Mouse (Mus musculus): ENCODE results near the gene Lbr. TPM values are rescaled to one million over a fixed set of nuclear protein-coding genes. Genes with fewer than 3 reads are reported as not detected.

The Lbr gene
- polyA plus RNA-seq, 1 experiment from 2014 or later, result 211 TPM

DNA sequence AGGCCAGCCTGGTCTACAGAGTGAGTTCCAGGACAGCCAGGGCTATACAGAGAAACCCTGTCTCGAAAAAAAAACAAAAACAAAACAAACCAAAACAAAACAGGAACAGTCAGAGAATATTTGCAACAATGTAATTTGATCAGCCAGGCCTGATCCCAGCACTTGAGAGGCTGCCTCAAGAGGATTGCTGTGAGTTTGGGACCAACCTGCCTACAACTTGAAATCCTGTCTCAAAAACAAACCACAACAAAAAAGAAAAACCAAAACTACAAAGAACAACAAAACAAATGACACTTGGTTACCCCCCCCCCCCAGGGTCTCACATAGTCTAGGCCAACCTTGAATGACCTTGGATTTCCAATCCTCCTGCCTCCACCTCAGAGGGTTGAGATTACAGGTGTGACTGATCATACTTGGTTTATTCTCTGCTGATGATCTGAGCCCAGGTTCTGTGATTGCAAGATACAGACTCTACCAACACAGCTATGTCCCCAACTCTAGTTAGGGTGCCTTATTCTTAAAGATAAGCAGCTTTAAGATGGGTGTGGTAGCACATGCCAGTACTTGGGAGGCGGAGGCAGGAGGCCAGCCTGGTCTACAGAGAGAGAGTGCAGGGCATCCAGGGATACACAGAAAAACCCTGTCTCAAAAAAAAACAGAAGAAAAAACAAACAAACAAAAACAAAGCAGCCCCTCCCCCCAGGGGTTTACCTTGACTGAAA lies 18.5 kb upstream of the Lbr start:
- no peak overlapping the region for H3K4me3 ChIP-seq (ENCODE audit: low read depth, low read length)
- no peak overlapping the region for H3K27ac ChIP-seq (ENCODE audit: low read depth, low read length)
- H3K4me1 ChIP-seq (replicated peaks; ENCODE audit: control insufficient read depth, insufficient read depth, low read length), result no peaks in the 10 kb centered on the region
- H3K27me3 ChIP-seq (ENCODE audit: control insufficient read depth, insufficient read depth, low read length), result no peaks in the 10 kb centered on the region
- no peaks in the 10 kb centered on the region for H3K9me3 ChIP-seq (ENCODE audit: control insufficient read depth, low read length)
- H3K36me3 ChIP-seq (ENCODE audit: control insufficient read depth, insufficient read depth, low read length), result no peaks in the 10 kb centered on the region
- WGBS, result 81% methylated on average over 2 of the region's 2 CpGs
- H3K9ac ChIP-seq (ENCODE audit: low read length), result no peak overlapping the region
- ATAC-seq (replicated peaks; ENCODE audit: low FRiP score) (no peak), DNase-seq (ENCODE audit: low spot score) (peak; percentile 9)
- no peak overlapping the region for H3K4me2 ChIP-seq (ENCODE audit: low read depth, low read length, severe bottlenecking)

DNA sequence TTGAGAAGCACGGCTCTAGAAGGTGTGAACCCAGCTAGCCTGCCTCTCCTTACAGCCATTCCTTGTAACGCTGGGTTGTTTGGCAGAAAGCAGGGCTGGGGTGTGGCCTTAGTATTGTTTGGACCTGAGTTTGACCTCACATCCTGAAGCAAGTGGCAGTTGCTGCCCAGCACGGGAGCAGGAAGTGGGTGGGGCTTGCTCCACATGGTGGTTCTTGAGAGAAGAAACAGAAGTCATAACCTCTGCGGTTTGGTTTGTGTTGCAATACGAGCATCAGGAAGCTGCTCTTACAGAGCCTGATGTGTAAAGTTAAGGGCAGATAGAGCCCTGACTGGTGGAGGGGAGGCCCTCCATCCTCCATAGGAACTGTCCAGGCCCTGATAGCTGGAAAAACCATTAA lies 17.8 kb upstream of the Lbr start:
- 53% methylated on average over 5 of the region's 5 CpGs for WGBS
- Histone ChIP-seq H3K27ac (ENCODE audit: low read depth, low read length) (no peak overlapping the region), H3K9ac (ENCODE audit: low read length) (no peak overlapping the region), H3K4me3 (ENCODE audit: low read depth, low read length) (no peak overlapping the region), H3K36me3 (ENCODE audit: control insufficient read depth, insufficient read depth, low read length) (no peaks in the 10 kb centered on the region), H3K9me3 (ENCODE audit: control insufficient read depth, low read length) (no peaks in the 10 kb centered on the region), H3K4me2 (ENCODE audit: low read depth, low read length, severe bottlenecking) (no peak overlapping the region), H3K4me1 (replicated peaks; ENCODE audit: control insufficient read depth, insufficient read depth, low read length) (no peaks in the 10 kb centered on the region), H3K27me3 (ENCODE audit: control insufficient read depth, insufficient read depth, low read length) (no peaks in the 10 kb centered on the region)
- ATAC-seq (replicated peaks; ENCODE audit: low FRiP score) (no peak), DNase-seq (ENCODE audit: low spot score) (peak; percentile 49)

DNA sequence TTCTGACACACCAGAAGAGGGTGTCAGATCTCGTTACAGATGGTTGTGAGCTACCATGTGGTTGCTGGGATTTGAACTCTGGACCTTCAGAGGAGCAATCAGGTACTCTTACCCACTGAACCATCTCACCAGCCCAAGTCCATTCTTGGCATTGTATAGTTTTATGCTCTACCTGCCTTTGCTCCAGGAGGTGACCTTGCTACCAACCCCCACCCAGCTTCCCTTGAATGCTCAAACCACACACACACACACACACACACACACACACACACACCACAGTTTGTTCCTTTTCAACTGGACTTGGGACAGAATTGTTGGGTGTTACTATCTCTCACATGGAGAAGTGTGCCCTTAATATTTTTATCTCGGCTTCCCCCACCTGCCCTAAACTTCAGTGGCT lies 13.5 kb upstream of the Lbr start:
- DNase-seq (ENCODE audit: low spot score), result peak; percentile 1
- Histone ChIP-seq H3K27me3 (ENCODE audit: control insufficient read depth, insufficient read depth, low read length) (no peaks in the 10 kb centered on the region), H3K4me1 (replicated peaks; ENCODE audit: control insufficient read depth, insufficient read depth, low read length) (no peaks in the 10 kb centered on the region), H3K4me2 (ENCODE audit: low read depth, low read length, severe bottlenecking) (no peak overlapping the region), H3K36me3 (ENCODE audit: control insufficient read depth, insufficient read depth, low read length) (no peaks in the 10 kb centered on the region), H3K9ac (ENCODE audit: low read length) (no peak overlapping the region), H3K27ac (ENCODE audit: low read depth, low read length) (no peak overlapping the region), H3K9me3 (ENCODE audit: control insufficient read depth, low read length) (no peaks in the 10 kb centered on the region), H3K4me3 (ENCODE audit: low read depth, low read length) (no peak overlapping the region)
- ATAC-seq (replicated peaks; ENCODE audit: low FRiP score), result no peak
- 90% methylated on average over 2 of the region's 2 CpGs for WGBS

GRCm38 (mm10) chr1:181854829-181855228 lies 12.0 kb upstream of the Lbr start:
- Histone ChIP-seq H3K27me3 (ENCODE audit: control insufficient read depth, insufficient read depth, low read length) (no peaks in the 10 kb centered on the region), H3K9me3 (ENCODE audit: control insufficient read depth, low read length) (no peaks in the 10 kb centered on the region), H3K4me2 (ENCODE audit: low read depth, low read length, severe bottlenecking) (no peak overlapping the region), H3K27ac (ENCODE audit: low read depth, low read length) (no peak overlapping the region), H3K4me3 (ENCODE audit: low read depth, low read length) (no peak overlapping the region), H3K4me1 (replicated peaks; ENCODE audit: control insufficient read depth, insufficient read depth, low read length) (no peaks in the 10 kb centered on the region), H3K9ac (ENCODE audit: low read length) (no peak overlapping the region), H3K36me3 (ENCODE audit: control insufficient read depth, insufficient read depth, low read length) (no peaks in the 10 kb centered on the region)
- DNase-seq (ENCODE audit: low spot score), result no peak
- ATAC-seq (replicated peaks; ENCODE audit: low FRiP score), result no peak
- WGBS, result 97% methylated on average over 2 of the region's 2 CpGs

GRCm38 (mm10) chr1:181853081-181853736 lies 10.4 kb upstream of the Lbr start:
- Histone ChIP-seq H3K27me3 (ENCODE audit: control insufficient read depth, insufficient read depth, low read length) (no peaks in the 10 kb centered on the region), H3K36me3 (ENCODE audit: control insufficient read depth, insufficient read depth, low read length) (no peaks in the 10 kb centered on the region), H3K4me1 (replicated peaks; ENCODE audit: control insufficient read depth, insufficient read depth, low read length) (no peaks in the 10 kb centered on the region), H3K4me2 (ENCODE audit: low read depth, low read length, severe bottlenecking) (peak overlapping the region; percentile 18; the same call in 1 of the 2 replicates), H3K9ac (ENCODE audit: low read length) (no peak overlapping the region), H3K9me3 (ENCODE audit: control insufficient read depth, low read length) (no peaks in the 10 kb centered on the region), H3K4me3 (ENCODE audit: low read depth, low read length) (no peak overlapping the region), H3K27ac (ENCODE audit: low read depth, low read length) (no peak overlapping the region)
- DNase-seq (ENCODE audit: low spot score) (no peak), ATAC-seq (replicated peaks; ENCODE audit: low FRiP score) (no peak)
- 15% methylated on average over 16 of the region's 21 CpGs for WGBS

DNA sequence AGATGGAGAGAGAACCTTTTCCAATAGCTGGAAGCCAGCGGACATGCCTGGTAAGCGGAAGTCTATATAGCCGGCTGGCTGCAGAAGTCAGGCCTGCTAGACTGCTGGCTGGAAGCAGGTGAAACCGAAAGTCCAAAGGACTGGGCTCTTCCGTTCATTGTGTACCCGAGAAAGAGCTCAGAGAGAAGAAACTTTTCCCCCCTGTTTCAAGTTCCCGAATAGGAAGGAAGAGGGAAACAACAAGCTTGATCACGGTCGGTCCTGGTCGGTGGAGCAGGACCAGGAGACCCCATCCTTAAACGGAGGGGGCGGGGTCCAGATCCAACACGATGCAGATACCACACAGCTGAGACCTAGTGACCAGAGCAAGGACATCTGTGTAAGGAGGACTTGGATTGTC lies 9.6 kb upstream of the Lbr start:
- no peaks in the 10 kb centered on the region for H3K9me3 ChIP-seq (ENCODE audit: control insufficient read depth, low read length)
- ATAC-seq (replicated peaks; ENCODE audit: low FRiP score), result no peak
- no peaks in the 10 kb centered on the region for H3K36me3 ChIP-seq (ENCODE audit: control insufficient read depth, insufficient read depth, low read length)
- H3K4me2 ChIP-seq (ENCODE audit: low read depth, low read length, severe bottlenecking), result no peak overlapping the region
- 56% methylated on average over 13 of the region's 13 CpGs for WGBS
- H3K4me1 ChIP-seq (replicated peaks; ENCODE audit: control insufficient read depth, insufficient read depth, low read length), result no peaks in the 10 kb centered on the region
- no peak overlapping the region for H3K27ac ChIP-seq (ENCODE audit: low read depth, low read length)
- no peak overlapping the region for H3K4me3 ChIP-seq (ENCODE audit: low read depth, low read length)
- no peak overlapping the region for H3K9ac ChIP-seq (ENCODE audit: low read length)
- no peaks in the 10 kb centered on the region for H3K27me3 ChIP-seq (ENCODE audit: control insufficient read depth, insufficient read depth, low read length)
- DNase-seq (ENCODE audit: low spot score), result no peak

GRCm38 (mm10) chr1:181851521-181852310 lies 8.9 kb upstream of the Lbr start:
- DNase-seq (ENCODE audit: low spot score), result peak; percentile 33
- no peak overlapping the region for H3K4me3 ChIP-seq (ENCODE audit: low read depth, low read length)
- no peaks in the 10 kb centered on the region for H3K9me3 ChIP-seq (ENCODE audit: control insufficient read depth, low read length)
- H3K27me3 ChIP-seq (ENCODE audit: control insufficient read depth, insufficient read depth, low read length), result no peaks in the 10 kb centered on the region
- H3K9ac ChIP-seq (ENCODE audit: low read length), result no peak overlapping the region
- no peak overlapping the region for H3K27ac ChIP-seq (ENCODE audit: low read depth, low read length)
- H3K4me2 ChIP-seq (ENCODE audit: low read depth, low read length, severe bottlenecking), result no peak overlapping the region
- ATAC-seq (replicated peaks; ENCODE audit: low FRiP score), result no peak
- 89% methylated on average over 12 of the region's 12 CpGs for WGBS
- H3K36me3 ChIP-seq (ENCODE audit: control insufficient read depth, insufficient read depth, low read length), result no peaks in the 10 kb centered on the region
- H3K4me1 ChIP-seq (replicated peaks; ENCODE audit: control insufficient read depth, insufficient read depth, low read length), result no peaks in the 10 kb centered on the region

- WGBS, result 80% methylated on average over 4 of the region's 4 CpGs
- ATAC-seq (replicated peaks; ENCODE audit: low FRiP score), result no peak
Observed at GRCm38 (mm10) chr1:181850441-181850840, 7.6 kb upstream of the Lbr start.

More at GRCm38 (mm10) chr1:181850441-181850840, 7.6 kb upstream of the Lbr start:
- Histone ChIP-seq H3K4me3 (ENCODE audit: low read depth, low read length) (no peak overlapping the region), H3K9me3 (ENCODE audit: control insufficient read depth, low read length) (no peaks in the 10 kb centered on the region), H3K36me3 (ENCODE audit: control insufficient read depth, insufficient read depth, low read length) (no peaks in the 10 kb centered on the region), H3K9ac (ENCODE audit: low read length) (no peak overlapping the region), H3K4me1 (replicated peaks; ENCODE audit: control insufficient read depth, insufficient read depth, low read length) (no peaks in the 10 kb centered on the region), H3K27ac (ENCODE audit: low read depth, low read length) (no peak overlapping the region), H3K27me3 (ENCODE audit: control insufficient read depth, insufficient read depth, low read length) (no peaks in the 10 kb centered on the region), H3K4me2 (ENCODE audit: low read depth, low read length, severe bottlenecking) (no peak overlapping the region)
- no peak for DNase-seq (ENCODE audit: low spot score)

Measured in forebrain, embryonic 11.5 days (tissue).